Mouse (Mus musculus) liver, adult (tissue): ENCODE measurements around the gene Ndufaf5.

Experiments
- GATA4 ChIP-seq: IDR thresholded peaks from 2 replicates; pipeline ENCODE4 v1.6.1; 2014; ENCODE audit warnings: mild to moderate bottlenecking, low read length; ENCODE audit not compliant: insufficient replicate concordance

Ndufaf5 gene

DNA sequence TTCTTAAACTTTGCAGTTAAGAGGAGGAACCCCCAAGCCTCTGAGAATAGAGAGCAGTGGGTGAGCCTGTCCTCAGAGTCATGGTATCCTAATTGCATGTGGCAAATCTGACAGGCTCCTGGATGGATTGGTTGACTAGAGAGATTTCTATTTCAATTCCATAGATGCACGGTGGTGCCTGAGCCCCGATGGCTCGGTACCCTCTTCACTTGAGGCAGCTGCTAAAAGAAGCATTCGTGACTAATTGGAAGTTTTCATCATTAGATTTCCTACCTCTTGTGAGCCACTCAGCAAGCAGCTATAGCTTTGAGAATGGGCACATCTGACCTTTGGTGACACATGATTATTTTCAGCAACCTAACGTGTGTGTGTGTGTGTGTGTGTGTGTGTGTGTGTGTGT lies 71.9 kb downstream of the Ndufaf5 start:
- no peak for TF ChIP-seq GATA4

DNA sequence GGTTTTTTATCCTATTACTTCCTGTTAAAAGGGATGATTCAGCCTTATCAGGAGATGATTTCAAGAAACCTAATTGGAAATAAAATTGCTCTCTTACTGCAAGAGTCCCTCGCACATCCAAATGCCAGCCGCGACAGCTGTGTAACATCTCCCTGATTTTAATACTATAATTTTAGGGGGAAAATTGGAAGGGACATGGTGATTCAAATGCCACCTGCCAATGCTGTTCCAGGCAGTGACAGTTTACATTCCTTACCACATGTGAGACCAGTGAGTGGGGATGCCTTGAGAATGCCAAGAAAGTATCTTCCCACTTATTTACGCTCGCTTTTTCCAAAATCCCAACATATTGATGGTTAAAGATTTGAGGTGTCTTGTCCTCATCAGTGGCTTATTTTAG lies 72.7 kb downstream of the Ndufaf5 start:
- TF ChIP-seq GATA4: no peak
